Mouse (Mus musculus): ENCODE results near the gene Krt42. TPM values are rescaled to one million over a fixed set of nuclear protein-coding genes. Genes with fewer than 3 reads are reported as not detected.
A peak's percentile ranks its signal among the peaks of the same experiment; 100 is the strongest.

Krt42 gene
- polyA plus RNA-seq, 1 experiment: not detected

DNA sequence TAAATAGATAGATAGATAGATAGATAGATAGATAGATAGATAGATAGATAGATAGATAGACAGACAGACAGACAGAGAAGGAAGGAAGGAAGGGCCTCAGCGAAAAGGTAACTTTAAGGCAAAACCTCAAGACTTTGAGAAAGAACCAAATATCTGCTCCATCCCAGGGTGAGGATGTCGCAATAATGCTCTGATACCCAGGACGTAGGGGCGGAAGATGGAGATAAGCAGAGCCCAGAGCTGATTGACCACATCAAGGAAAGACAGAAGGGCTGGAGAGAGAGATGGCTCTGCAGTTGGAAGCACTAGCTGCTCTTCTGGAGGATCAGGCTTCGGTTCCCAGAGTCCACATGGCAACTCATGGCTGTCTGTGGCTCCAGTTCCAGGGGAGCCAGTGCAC, 31.6 kb upstream of the Krt42 start:
- Histone ChIP-seq H3K4me1 (ENCODE audit: control insufficient read depth, insufficient read depth, low read length) (peaks cover 3% of the 10 kb centered on the region), H3K27ac (ENCODE audit: insufficient read depth, low read length) (no peak overlapping the region), H3K4me3 (ENCODE audit: insufficient read depth, low read length) (no peak overlapping the region)
- TF ChIP-seq CTCF (IDR thresholded peaks at IDR 0.05; ENCODE audit: borderline replicate concordance, insufficient read depth, low read length) (no peak), POLR2A (IDR thresholded peaks at IDR 0.05; ENCODE audit: low read depth, low read length) (no peak)

GRCm38 (mm10) chr11:100300293-100300692, 30.6 kb upstream of the Krt42 start:
- H3K4me1 ChIP-seq (ENCODE audit: control insufficient read depth, insufficient read depth, low read length): peaks cover 3% of the 10 kb centered on the region
- no peak overlapping the region for H3K4me3 ChIP-seq (ENCODE audit: insufficient read depth, low read length)
- no peak overlapping the region for H3K27ac ChIP-seq (ENCODE audit: insufficient read depth, low read length)
- TF ChIP-seq CTCF (IDR thresholded peaks at IDR 0.05; ENCODE audit: borderline replicate concordance, insufficient read depth, low read length) (peak; percentile 80), POLR2A (IDR thresholded peaks at IDR 0.05; ENCODE audit: low read depth, low read length) (no peak)

GRCm38 (mm10) chr11:100298274-100299036, 28.8 kb upstream of the Krt42 start:
- TF ChIP-seq POLR2A (IDR thresholded peaks at IDR 0.05; ENCODE audit: low read depth, low read length): no peak
- TF ChIP-seq CTCF (IDR thresholded peaks at IDR 0.05; ENCODE audit: borderline replicate concordance, insufficient read depth, low read length): peak; percentile 81
- H3K4me3 ChIP-seq (ENCODE audit: insufficient read depth, low read length): no peak overlapping the region
- peaks cover 3% of the 10 kb centered on the region for H3K4me1 ChIP-seq (ENCODE audit: control insufficient read depth, insufficient read depth, low read length)
- H3K27ac ChIP-seq (ENCODE audit: insufficient read depth, low read length): no peak overlapping the region

- Histone ChIP-seq H3K27ac (ENCODE audit: insufficient read depth, low read length) (no peak overlapping the region), H3K4me1 (ENCODE audit: control insufficient read depth, insufficient read depth, low read length) (peaks cover 3% of the 10 kb centered on the region), H3K4me3 (ENCODE audit: insufficient read depth, low read length) (no peak overlapping the region)
- TF ChIP-seq POLR2A (IDR thresholded peaks at IDR 0.05; ENCODE audit: low read depth, low read length) (no peak), CTCF (IDR thresholded peaks at IDR 0.05; ENCODE audit: borderline replicate concordance, insufficient read depth, low read length) (peak; percentile 29; the same call in 1 of the 2 replicates)
These were observed 28.1 kb upstream of the Krt42 start for GRCm38 (mm10) chr11:100297801-100298200.

- H3K4me1 ChIP-seq (ENCODE audit: control insufficient read depth, insufficient read depth, low read length): peaks cover 3% of the 10 kb centered on the region
- peak; percentile 100 for TF ChIP-seq CTCF (IDR thresholded peaks at IDR 0.05; ENCODE audit: borderline replicate concordance, insufficient read depth, low read length)
- no peak for TF ChIP-seq POLR2A (IDR thresholded peaks at IDR 0.05; ENCODE audit: low read depth, low read length)
- no peak overlapping the region for H3K4me3 ChIP-seq (ENCODE audit: insufficient read depth, low read length)
- no peak overlapping the region for H3K27ac ChIP-seq (ENCODE audit: insufficient read depth, low read length)
These were observed 25.6 kb upstream of the Krt42 start for GRCm38 (mm10) chr11:100295308-100295707.

- no peak overlapping the region for H3K27ac ChIP-seq (ENCODE audit: insufficient read depth, low read length)
- TF ChIP-seq CTCF (IDR thresholded peaks at IDR 0.05; ENCODE audit: borderline replicate concordance, insufficient read depth, low read length) (no peak), POLR2A (IDR thresholded peaks at IDR 0.05; ENCODE audit: low read depth, low read length) (no peak)
- H3K4me3 ChIP-seq (ENCODE audit: insufficient read depth, low read length): no peak overlapping the region
- H3K4me1 ChIP-seq (ENCODE audit: control insufficient read depth, insufficient read depth, low read length): no peaks in the 10 kb centered on the region; the same call in 1 of the 2 replicates
These were observed 23.2 kb upstream of the Krt42 start for GRCm38 (mm10) chr11:100292884-100293283.

DNA sequence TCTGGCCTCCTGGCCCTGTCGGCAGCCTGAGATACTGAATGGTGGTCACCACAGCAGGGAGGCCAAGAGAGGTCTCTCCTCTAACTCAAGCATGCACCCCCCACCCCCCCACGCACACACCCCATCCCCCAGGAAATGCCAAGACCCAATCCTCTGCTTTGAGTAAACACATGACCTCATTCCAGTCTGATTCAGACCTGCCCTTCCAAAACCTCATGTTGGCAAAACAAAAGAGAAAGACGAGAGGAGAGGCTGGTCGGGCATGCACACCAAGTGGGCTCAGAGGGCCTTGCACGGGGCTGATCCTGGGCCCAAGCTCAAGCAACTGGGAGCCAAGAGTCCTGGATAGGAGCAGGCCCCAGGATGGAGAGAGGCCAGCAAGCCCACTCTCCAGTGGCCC, 20.6 kb upstream of the Krt42 start:
- Histone ChIP-seq H3K4me1 (ENCODE audit: control insufficient read depth, insufficient read depth, low read length) (peaks cover 4% of the 10 kb centered on the region), H3K4me3 (ENCODE audit: insufficient read depth, low read length) (no peak overlapping the region), H3K27ac (ENCODE audit: insufficient read depth, low read length) (peak overlapping the region; percentile 34)
- no peak for TF ChIP-seq CTCF (IDR thresholded peaks at IDR 0.05; ENCODE audit: borderline replicate concordance, insufficient read depth, low read length)
- TF ChIP-seq POLR2A (IDR thresholded peaks at IDR 0.05; ENCODE audit: low read depth, low read length): no peak

GRCm38 (mm10) chr11:100288942-100289341, 19.3 kb upstream of the Krt42 start:
- H3K4me3 ChIP-seq (ENCODE audit: insufficient read depth, low read length): no peak overlapping the region
- no peak overlapping the region for H3K27ac ChIP-seq (ENCODE audit: insufficient read depth, low read length)
- TF ChIP-seq POLR2A (IDR thresholded peaks at IDR 0.05; ENCODE audit: low read depth, low read length) (no peak), CTCF (IDR thresholded peaks at IDR 0.05; ENCODE audit: borderline replicate concordance, insufficient read depth, low read length) (no peak)
- H3K4me1 ChIP-seq (ENCODE audit: control insufficient read depth, insufficient read depth, low read length): peaks cover 4% of the 10 kb centered on the region

GRCm38 (mm10) chr11:100287024-100287423, 17.4 kb upstream of the Krt42 start:
- Histone ChIP-seq H3K4me1 (ENCODE audit: control insufficient read depth, insufficient read depth, low read length) (peaks cover 4% of the 10 kb centered on the region), H3K4me3 (ENCODE audit: insufficient read depth, low read length) (no peak overlapping the region), H3K27ac (ENCODE audit: insufficient read depth, low read length) (no peak overlapping the region)
- TF ChIP-seq POLR2A (IDR thresholded peaks at IDR 0.05; ENCODE audit: low read depth, low read length) (no peak), CTCF (IDR thresholded peaks at IDR 0.05; ENCODE audit: borderline replicate concordance, insufficient read depth, low read length) (no peak)

DNA sequence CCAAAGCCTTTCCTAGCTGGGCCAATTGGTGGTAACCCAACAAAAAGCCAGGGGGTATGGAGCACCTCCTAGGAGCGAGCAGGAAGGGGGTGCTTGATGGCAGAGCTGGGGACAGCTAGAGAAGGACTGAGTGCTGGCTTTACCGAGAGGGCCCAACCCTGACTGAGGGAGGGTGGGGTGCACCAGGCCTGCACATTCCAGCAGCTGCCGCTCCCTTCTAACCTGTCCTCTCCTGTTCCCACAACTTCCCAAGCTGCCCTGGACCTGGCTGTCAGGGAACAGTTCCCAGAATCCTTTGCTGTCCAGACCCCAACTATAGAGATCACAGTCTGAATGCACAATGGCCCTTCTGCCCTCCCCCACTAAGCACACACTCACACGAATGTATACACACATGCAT, 15.3 kb upstream of the Krt42 start:
- no peak for TF ChIP-seq POLR2A (IDR thresholded peaks at IDR 0.05; ENCODE audit: low read depth, low read length)
- TF ChIP-seq CTCF (IDR thresholded peaks at IDR 0.05; ENCODE audit: borderline replicate concordance, insufficient read depth, low read length): no peak
- peaks cover 4% of the 10 kb centered on the region; the same call in 1 of the 2 replicates for H3K4me1 ChIP-seq (ENCODE audit: control insufficient read depth, insufficient read depth, low read length)
- no peak overlapping the region for H3K4me3 ChIP-seq (ENCODE audit: insufficient read depth, low read length)
- no peak overlapping the region for H3K27ac ChIP-seq (ENCODE audit: insufficient read depth, low read length)
